Mouse (Mus musculus) adrenal gland (tissue): ENCODE data around the gene Dnaic1.

Experiments used
- intact Hi-C: fragments of 180-260 bp; cut with DNase I; formaldehyde crosslinking; loops from one replicate; pipeline ENCODE4 v1.15.1; 2025

Dnaic1 gene

GRCm38 (mm10) chr4:41633001-41633400 is 63.4 kb downstream of the Dnaic1 start:
- intact Hi-C loops, result no loop called here

DNA sequence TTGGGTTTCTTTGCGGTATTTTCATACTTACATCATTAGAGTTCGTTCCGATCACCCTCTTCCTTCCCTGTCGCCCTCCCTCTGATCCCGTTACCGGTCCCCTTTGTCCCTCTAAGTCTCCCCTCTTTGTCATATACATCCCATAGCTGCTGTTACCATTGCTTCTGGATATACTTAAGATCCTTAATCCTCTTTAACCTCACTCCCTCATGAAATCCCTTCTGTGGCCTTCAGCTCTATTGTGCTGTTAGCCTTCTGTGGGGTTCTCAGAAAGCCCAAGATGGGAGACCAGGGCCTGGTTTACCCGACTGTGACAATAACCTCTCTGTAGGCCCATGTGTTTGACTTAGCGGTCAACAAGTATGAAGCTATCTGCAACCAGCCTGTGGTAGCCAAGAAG is 65.1 kb downstream of the Dnaic1 start:
- intact Hi-C loops, result no loop called here

GRCm38 (mm10) chr4:41635224-41635623 is 65.6 kb downstream of the Dnaic1 start:
- intact Hi-C loops, result no loop called here

DNA sequence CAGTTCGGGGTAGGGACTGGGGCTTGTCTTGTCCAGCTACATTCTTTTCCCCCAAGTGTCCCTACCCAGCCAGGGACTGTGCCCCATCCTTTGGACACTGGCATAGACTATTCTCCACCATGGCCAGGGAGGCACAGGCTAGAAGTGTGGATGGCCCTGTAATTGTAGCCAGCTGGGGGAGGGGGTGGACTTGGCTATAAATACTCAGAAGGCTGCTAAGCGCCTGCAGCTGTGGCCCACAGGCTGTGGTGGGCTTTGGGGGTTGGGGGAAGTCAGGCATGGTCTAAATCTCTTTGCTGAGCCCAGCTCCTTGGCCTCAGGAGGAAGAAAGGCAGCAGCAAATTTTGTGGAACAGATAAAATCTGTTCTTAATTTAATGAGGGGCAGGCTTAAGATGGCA is 66.3 kb downstream of the Dnaic1 start:
- intact Hi-C loops, result no loop called here

GRCm38 (mm10) chr4:41636366-41636765 is 66.8 kb downstream of the Dnaic1 start:
- intact Hi-C loops, result no loop called here

DNA sequence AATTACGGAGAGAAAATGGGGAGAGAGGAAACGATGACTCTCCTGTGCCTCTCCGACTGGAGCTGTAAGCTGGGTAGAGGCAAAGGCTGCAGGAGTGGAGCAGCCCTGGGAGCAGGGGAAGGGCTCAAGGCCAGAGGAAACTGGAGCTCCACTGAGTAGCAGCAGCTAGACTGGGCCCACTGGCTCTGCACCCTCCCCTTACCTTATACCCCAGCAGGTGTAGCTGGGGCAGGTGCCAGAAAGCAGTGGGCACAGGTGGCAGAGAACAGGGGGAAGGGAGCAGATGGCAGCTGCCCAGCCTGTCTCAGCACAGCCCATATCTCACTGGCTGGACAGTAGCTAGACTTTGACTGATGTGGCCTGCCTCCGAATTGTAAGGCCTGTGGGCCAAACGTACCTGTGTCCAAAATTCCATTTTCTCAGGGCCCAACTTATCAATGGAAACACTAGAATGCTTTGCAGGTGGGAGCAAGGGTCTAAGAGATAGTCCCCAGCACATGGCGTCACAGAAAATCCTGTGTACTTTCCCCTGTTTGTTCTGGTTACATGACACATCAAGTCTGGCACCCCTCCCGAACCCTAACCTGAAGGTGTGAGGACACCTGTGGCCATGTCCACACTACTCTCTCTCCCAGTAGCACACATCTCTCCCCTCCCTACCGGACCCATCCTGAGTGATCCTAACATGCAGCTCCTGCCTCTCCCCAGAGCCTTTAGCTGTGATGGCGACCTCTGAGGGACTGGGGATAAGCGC is 67.5 kb downstream of the Dnaic1 start:
- intact Hi-C loops, result no loop called here

DNA sequence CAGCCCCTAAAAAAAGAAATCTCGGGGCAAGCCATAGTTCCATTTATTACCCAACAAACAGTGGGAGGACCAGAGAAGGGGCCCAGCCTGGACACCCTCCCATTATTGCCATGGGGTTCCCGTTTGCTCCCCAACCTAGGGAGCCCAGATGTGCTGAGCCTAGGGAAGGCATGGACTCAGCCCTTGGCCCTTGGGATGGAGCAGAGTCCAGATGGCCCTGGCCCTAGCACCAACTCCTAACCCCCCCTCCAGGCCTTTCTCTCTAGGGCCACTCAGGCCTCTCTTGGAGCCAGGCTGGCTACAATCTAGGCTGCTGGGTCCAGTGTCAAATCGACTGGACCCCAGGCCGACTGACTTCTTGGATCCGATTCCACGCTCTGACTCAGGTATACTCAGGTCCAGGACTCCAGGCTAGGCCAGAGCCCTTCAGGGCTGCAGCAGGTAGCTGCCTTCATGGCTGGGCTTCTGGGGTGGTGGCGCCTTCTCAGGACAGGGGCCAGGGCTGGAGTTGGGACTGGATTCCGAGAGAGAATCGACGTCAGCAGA is 68.7 kb downstream of the Dnaic1 start:
- intact Hi-C loops, result no loop called here

GRCm38 (mm10) chr4:41638828-41639213 is 69.2 kb downstream of the Dnaic1 start:
- intact Hi-C loops, result no loop called here

DNA sequence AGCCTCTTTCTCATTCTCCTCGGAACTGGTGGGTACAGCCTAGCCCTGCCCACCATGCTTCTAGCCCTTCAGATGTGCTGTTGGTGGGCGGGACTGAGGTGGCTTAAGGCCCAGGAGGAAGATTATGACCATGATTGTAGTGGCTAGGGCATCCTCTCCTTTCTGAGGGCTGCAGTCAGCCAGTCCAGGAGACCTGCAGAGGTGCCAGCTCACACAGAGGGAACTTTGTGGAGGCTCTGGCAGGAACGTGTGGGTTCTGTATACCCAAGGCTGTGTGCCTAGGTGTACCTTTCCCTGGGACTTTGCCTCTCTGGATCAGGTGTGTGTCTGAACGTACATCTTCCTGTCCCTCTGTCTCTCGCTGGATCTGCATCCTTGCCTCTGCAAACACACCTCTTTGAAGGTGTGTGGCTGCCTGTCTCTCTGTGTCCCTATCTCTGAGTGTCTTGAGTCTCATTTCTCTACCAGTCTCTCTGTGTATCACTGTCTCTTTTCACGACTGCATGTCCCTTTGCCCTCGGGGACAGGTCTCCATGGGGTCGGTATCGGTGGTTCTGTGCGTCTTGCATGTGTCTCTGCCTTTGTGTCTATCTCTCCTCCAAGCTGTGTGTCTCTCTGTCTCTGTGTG is 69.8 kb downstream of the Dnaic1 start:
- intact Hi-C loops, result no loop called here

DNA sequence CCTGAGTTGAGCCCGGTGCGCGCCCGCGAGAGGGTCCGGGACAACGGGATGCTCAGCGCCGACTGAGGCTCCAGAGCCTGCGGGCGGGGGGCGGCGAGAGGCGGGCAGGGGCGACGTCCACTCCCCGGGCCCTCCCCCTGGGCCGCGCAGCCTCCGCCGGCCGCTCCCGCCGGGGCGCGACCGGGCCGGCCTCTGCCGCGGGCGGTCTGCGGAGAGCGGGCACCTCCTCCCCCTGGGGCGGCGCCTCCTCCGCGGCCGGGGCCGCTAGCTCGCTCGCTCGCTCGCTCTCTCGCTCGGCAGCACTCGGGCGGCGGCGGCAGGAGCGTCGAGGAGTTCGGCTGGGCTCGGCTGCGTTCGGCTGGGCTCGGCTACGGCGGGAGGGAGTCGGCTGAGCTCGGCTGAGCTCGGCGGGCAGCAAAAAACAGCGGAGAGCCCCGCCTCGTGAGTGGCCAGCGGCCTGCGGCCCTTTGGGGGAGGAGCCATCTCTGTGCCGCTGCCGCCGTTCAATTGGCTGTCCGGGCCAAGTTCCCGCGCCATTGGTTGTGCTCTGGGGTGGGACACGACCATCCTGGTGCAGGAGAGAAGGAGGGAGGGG is 70.4 kb downstream of the Dnaic1 start, which contains the start of gene Enho:
Enho (minus strand) TSS at position 412 of the 595 bp plus-strand sequence.
- intact Hi-C loops, result no loop called here

DNA sequence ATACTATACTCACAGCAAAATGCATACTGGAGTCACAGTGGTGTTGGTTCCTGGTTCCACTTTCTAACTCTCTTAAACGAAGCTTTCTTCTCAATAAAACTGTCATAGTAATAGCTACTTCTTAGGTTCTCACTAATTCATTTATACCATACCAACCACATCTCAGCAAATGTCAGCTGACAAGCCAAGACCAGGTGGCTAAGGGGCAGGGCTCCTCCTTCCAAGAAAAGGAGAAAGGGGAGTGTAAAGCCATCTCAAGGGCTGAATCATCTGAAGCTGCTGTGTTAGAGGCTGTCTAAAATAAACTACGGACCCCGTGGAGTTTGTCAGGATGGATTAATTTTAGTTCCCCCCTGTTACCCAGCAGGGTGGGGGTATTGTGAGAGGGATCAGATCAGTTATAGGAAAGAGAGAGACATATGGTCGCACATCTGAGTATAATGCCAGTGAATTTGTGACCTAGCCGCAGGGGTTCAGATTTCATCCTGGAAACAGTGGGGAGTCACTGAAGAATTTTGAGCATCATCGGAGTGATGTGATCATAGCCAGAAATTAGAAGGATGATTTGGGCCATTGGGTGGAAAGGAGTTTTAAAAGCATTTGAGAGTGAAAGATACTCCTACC is 71.7 kb downstream of the Dnaic1 start:
- intact Hi-C loops, result no loop called here

DNA sequence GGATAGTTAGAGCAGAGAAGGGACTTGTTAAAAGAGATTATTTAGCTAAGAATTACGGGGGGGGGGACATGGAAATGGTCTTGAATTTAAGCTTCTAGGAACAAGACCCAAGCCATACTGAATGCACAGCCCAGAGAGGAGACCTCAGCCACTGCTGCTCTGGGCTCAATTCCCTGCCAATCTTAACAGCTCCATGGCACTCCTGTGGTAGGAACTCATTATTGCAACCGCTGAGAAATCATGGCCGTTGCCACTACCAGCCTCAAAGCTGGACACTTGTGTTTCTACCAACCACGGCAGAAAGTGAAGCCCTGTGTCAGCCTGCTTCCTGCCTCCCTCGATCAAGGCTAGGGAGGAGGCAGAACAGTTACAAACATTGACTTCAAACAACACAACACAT is 75.9 kb downstream of the Dnaic1 start:
- intact Hi-C loops, result no loop called here

DNA sequence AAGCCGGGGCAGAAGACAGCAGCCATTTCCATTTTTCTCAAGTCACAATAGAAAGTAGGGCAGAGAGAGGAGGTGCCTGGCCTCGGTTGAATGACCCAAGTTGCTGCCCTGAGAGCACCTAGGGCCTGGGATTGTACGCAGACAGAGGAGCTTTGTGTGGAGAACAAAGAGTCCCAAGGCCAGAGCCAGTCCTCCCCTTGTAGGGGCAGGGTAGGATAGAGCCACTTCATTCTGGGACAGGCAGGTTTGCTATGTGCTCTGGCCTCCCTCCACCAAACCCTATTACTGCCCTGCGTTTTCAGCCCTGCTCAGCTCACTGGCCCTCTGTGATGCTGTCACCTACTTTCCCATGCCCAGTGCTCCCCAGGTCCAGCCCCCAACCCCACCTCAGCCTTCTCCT is 78.6 kb downstream of the Dnaic1 start:
- intact Hi-C loops, result no loop called here

DNA sequence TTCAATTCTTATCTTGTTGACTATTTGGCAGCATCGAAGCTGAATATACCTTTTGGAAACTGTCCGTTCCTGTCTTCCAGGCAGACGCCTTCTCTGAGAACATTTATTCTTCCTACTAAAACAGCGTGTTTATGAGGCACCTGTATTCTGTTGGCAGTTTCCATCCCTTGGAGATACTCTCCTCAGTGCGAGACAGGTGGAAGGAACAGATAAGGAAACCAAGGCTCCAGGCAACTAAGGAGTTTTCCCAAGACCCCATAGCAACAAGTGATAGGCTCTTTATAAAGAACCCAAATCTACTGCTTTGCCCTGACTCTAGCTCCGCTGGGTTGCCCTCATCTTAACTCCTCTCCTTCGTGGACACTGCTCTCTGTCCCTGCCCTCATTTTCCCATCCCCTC is 79.1 kb downstream of the Dnaic1 start:
- intact Hi-C loops, result no loop called here

GRCm38 (mm10) chr4:41653296-41653695 is 83.7 kb downstream of the Dnaic1 start:
- intact Hi-C loops, result loop anchor here (2.0 to 5.0 kb wide), 3 partner anchors 36 to 100 kb away; no protein-coding TSS in a partner anchor

DNA sequence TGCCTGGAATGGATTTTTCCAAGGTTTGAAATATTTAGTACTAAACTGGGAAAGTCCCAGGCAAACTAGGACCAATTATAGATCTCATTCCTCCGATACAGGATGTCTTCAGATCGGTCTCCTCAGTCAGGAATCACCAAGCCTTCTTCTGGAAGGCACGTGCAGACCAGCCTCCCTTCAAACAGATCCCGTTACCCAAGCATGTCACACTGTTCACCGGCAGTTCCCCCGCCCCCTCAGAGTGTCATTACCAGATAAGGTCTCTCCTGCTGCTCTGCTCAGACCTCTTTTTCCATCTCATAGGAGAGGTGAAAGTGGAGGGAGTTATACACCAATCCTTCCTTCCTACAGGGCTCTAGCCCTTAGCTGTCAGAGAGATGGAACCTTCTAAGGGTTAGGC is 84.2 kb downstream of the Dnaic1 start:
- intact Hi-C loops, result loop anchor here (2.0 to 5.0 kb wide), 3 partner anchors 36 to 101 kb away; no protein-coding TSS in a partner anchor

DNA sequence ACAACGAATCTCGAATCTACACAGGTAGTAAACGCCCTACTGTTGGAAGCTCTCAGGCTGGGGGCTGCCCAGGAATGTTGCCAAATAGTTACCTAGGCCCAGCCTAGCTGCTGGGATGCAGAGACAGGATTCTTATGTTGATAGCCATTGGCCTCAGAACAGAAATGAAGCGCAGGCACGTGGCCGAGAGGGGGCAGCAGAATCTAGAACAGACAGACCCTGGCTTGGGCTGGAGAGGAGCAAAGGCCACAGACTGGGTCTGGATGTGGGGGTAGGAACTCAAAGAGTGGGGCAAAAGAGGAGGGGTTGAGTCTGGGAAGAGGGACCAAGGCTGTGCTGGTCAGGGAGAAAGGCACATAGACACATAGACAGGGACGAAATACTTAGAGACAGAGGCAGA is 84.6 kb downstream of the Dnaic1 start:
- intact Hi-C loops, result loop anchor here (5.0 kb wide), 2 partner anchors 37 to 53 kb away; no protein-coding TSS in a partner anchor

- intact Hi-C loops, result no loop called here
Observed at GRCm38 (mm10) chr4:41655525-41655924, 86.0 kb downstream of the Dnaic1 start.

- intact Hi-C loops, result no loop called here
Observed at GRCm38 (mm10) chr4:41658566-41659384, 89.2 kb downstream of the Dnaic1 start.

DNA sequence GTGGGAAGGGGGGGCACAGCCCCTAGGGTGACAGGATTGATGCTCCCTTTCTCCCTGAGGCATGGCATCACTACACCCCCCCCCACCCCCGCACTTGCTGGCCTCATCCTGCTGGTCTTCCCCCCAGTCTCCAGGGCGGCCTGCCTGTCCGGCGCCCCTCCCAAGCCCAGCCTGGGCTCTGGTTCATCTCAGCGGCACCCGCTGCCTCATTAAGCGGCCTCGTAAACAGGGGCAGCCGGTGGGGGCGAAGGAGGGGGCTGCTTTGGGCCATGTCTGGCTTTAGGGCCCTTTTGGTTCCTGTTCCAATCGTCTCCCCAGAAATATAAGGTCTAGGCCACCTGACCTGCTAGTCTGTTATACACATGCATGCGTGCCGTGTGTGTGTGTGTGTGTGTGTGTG is 90.0 kb downstream of the Dnaic1 start:
- intact Hi-C loops, result no loop called here
